Mouse (Mus musculus): ENCODE measurements around the gene Det1.

Gene Det1

DNA sequence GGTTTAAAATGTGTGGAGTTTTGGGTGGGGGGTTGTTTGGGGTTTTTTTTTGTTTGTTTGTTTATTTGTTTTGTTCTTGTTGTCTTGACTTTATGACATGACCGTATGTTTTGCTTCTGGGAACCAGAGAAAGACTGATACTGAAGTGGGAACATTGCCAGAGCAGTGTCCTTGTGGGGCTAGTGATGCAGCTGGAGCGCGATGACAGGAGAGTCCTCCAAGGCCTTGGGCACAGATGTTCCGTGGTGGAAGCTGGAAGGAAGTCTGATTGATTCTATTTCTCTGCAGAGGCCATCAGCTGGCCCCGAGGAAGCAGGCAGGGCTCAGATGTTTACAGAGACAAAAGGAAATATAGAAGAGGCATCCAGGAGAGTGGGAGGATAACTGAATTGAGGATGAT, 61.2 kb downstream of the Det1 start:
- no peak for DNase-seq (ENCODE audit: low read depth, low spot score)

DNA sequence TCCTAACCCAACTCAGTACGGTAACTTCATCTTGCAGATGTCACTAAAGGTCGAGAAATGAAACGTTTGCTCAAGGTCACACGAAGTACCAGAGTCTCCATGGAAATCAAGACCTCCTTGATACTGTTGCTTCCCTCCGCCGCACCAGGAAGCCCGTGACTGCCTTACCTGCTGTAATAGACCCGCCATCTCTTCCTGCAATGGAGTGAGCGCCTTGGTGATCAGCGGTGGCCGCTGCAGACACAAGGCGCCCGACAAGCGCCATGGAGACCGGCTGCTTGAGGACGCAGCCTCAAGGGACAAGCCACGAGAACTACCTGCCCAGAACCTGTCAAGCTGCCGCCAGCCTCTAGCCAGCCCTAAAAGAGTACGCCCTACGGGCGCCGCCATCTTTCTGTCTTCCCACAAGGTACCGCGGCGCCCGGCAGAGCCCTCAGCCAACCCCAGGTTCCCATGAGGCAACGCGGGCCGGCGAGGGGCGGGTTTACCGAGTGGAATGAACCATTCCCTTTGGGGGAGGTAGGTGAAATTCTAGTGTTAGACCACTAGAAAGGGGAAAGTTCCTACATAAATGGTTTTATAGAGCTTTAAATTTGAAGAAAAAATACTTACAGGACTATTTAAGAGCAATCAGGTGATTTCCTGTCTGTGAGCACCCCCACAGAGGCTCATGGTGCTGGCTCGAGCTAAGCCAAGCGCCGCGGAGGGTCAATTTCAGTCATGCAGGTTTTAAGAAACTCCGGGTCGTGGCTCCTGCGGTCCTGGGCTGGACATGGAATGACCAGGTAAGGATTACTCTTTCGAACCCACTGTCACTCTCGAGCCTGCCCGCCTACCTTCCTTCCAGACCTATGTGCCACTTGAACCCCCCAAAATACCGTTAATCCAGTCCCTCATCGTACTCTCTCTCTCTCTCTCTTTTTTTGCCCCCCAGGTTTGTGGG, 64.2 kb downstream of the Det1 start, which contains the start of the genes Mrps11 and Mrpl46:
Gene Mrps11, plus strand, starts transcription at position 481 of the 943 bp plus-strand sequence.
Gene Mrpl46, minus strand, starts transcription at position 893 of the 943 bp plus-strand sequence.
- DNase-seq (ENCODE audit: low read depth, low spot score): peak; percentile 86

DNA sequence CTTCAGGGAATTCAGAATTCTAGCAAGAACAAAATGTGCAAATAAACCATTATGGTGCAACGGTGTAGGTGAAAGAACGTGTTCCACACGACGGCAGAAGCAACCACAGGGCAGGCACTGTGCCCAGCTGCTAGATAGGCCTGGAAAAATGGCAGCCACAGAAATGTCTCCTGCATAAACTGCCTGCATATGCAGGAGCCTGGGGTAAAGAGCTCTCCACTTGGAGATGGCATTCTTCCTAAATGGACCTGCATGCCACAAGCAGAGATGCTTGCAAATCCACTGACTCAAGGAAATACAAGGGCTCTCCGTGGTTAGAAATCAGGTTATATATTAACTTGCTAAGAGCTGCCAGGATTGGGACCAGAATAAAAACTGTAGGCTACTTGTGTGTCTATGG, 68.3 kb downstream of the Det1 start:
- DNase-seq (ENCODE audit: low read depth, low spot score): no peak
